12 mouse cellular contexts compared by ENCODE assay signal in the genomic region with DNA sequence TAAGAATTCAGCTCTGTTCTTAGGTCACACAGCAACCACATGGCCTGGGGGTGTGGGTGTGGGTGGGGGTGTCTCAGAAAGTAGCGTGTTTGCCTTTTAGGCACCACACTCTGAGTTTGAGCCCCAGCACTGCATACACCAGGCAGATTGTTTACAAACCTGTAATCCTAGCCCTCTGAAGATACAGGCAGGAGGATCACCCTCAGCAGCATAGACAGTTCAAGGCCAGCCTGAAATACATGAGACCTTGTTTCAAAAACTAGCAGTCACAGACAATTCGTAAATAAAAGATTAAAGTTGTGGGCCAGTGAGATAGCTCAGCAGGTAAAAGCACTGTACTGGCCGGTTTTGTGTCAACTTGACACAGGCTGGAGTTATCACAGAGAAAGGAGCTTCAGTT.
"Had no signal": no experiment of that assay in that cellular context is flagged by ENCODE, and none has a peak within 500 bp of the region (broad histone marks: within the 10 kb centered on the region; RNA-seq: fewer than 3 reads in every experiment).

No protein-coding gene starts in this region.

- DNase-seq: left cerebral cortex, postnatal 4 days; liver; liver, embryonic 13.5 days; liver, postnatal 0 days; lung, adult 18-20 months; lung, adult 2 months; lung, embryonic 14.5 days; lung, postnatal 10 days; lung, postnatal 14 days; lung, postnatal 36 days; lung, postnatal 4 days; midbrain, embryonic 14.5 days had no signal
